Mouse (Mus musculus): ENCODE data around the gene Serpina1e. TPM values are rescaled to one million over a fixed set of nuclear protein-coding genes. Genes with fewer than 3 reads are reported as not detected.
A peak's percentile ranks its signal among the peaks of the same experiment; 100 is the strongest.

Serpina1e gene
- total and polyA plus RNA-seq, 3 experiments = not detected

DNA sequence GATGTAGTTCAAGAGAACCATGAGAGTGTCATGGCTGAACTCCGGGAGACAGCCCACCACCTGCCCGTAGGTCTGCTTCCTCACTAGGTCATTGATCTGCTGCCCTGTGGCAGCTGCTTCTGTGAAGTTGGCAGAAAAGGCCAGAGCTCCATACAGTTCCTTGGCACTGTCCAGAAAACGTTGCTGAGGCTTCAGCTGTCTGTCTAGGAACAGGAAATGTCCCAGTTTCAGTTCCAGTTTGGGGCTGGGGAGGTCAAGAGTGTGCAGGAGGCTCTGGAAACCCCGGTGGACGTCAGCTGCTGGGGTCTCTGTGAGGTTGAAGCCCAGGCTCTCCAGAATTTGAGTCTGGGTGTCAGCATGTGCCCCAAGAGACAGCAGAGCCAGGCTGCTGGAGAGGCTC, 27.1 kb upstream of the Serpina1e start:
- no peak for DNase-seq (ENCODE audit: low read depth, low spot score)
- Histone ChIP-seq H3K79me2 (ENCODE audit: control insufficient read depth, insufficient read depth, low read length, poor library complexity) (no peaks in the 10 kb centered on the region), H3K9ac (ENCODE audit: control insufficient read depth, low read depth, low read length, poor library complexity, severe bottlenecking) (no peak overlapping the region), H3K9me3 (replicated peaks; ENCODE audit: insufficient read depth, low read length) (no peaks in the 10 kb centered on the region), H3K27ac (ENCODE audit: control insufficient read depth, low read depth, low read length) (no peak overlapping the region), H3K27me3 (ENCODE audit: control insufficient read depth in 1 of 2, insufficient read depth in 2 of 2, low read length in 2 of 2) (no peaks in the 10 kb centered on the region), H3K4me1 (ENCODE audit: control insufficient read depth in 1 of 2, insufficient read depth in 2 of 2, low read length in 2 of 2) (no peaks in the 10 kb centered on the region), H3K4me3 (ENCODE audit: control insufficient read depth in 1 of 2, insufficient read depth in 1 of 2, low read depth in 2 of 2, low read length in 2 of 2) (no peak overlapping the region), H3K36me3 (ENCODE audit: control insufficient read depth in 1 of 2, insufficient read depth in 2 of 2, low read length in 2 of 2) (no peaks in the 10 kb centered on the region)
- no peak for TF ChIP-seq USF2 (IDR thresholded peaks at IDR 0.05; ENCODE audit: borderline replicate concordance in 1 of 2, insufficient read depth in 1 of 2, low read depth in 1 of 2, low read length in 2 of 2)
- TF ChIP-seq ZC3H11A (IDR thresholded peaks at IDR 0.05; ENCODE audit: low read depth, low read length) = no peak
- TF ChIP-seq ZKSCAN1 (IDR thresholded peaks at IDR 0.05; ENCODE audit: low read depth, low read length) = no peak
- no peak for TF ChIP-seq MAX (IDR thresholded peaks at IDR 0.05; ENCODE audit: low read length)
- TF ChIP-seq NRF1 (IDR thresholded peaks at IDR 0.05; ENCODE audit: insufficient read depth, low read depth, low read length, poor library complexity, severe bottlenecking) = no peak
- no peak for TF ChIP-seq EP300 (IDR thresholded peaks at IDR 0.05; ENCODE audit: low read depth in 1 of 2, low read length in 2 of 2)
- TF ChIP-seq RAD21 (IDR thresholded peaks at IDR 0.05; ENCODE audit: low read depth, low read length) = no peak
- no peak for TF ChIP-seq ETS1 (IDR thresholded peaks at IDR 0.05; ENCODE audit: low read depth, low read length)
- TF ChIP-seq ZNF384 (IDR thresholded peaks at IDR 0.05; ENCODE audit: low read depth, low read length) = no peak
- no peak for TF ChIP-seq CTCF (IDR thresholded peaks at IDR 0.05 in 2 of 3, conservative IDR thresholded peaks at IDR 0.05 in 1 of 3; ENCODE audit: control insufficient read depth in 1 of 3, insufficient read depth in 1 of 3, low read depth in 2 of 3, low read length in 3 of 3, poor library complexity in 1 of 3, severe bottlenecking in 1 of 3)
- no peak for TF ChIP-seq MAZ (IDR thresholded peaks at IDR 0.05; ENCODE audit: low read depth, low read length)
- TF ChIP-seq USF1 (IDR thresholded peaks at IDR 0.05; ENCODE audit: low read depth, low read length) = no peak

DNA sequence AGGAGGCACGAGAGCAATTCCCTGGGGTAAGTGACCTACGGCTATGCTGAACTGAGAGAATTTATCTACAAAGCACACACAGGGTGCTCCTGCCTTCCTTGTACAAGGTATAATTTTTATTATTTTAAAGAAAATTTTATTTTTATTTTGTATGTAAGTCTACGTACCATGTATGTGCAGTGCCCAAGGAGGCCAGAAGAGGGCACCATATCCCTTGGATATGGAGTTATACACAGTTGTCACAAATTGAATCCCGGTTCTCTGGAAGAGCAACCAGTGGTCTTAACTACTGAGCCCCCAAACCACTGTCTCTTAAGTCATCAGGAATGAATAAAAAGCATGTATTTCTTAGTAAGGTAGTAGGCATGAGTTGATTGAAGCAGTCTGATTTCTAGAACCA, 26.2 kb upstream of the Serpina1e start:
- H3K27me3 ChIP-seq (ENCODE audit: control insufficient read depth in 1 of 2, insufficient read depth in 2 of 2, low read length in 2 of 2) = no peaks in the 10 kb centered on the region
- peak; percentile 28 for DNase-seq (ENCODE audit: low read depth, low spot score)
- no peak for TF ChIP-seq CHD1 (IDR thresholded peaks at IDR 0.05; ENCODE audit: low read depth, low read length)
- peak; percentile 56 for TF ChIP-seq RAD21 (IDR thresholded peaks at IDR 0.05; ENCODE audit: low read depth, low read length)
- TF ChIP-seq SMC3 (IDR thresholded peaks at IDR 0.05; ENCODE audit: low read depth, low read length) = peak; percentile 24; the same call in 1 of the 2 replicates
- TF ChIP-seq CTCF (IDR thresholded peaks at IDR 0.05 in 2 of 3, conservative IDR thresholded peaks at IDR 0.05 in 1 of 3; ENCODE audit: control insufficient read depth in 1 of 3, insufficient read depth in 1 of 3, low read depth in 2 of 3, low read length in 3 of 3, poor library complexity in 1 of 3, severe bottlenecking in 1 of 3) = peak; percentile 19 to 44 (median 27); a peak in 4 of 6 replicates
- H3K27ac ChIP-seq (ENCODE audit: control insufficient read depth, low read depth, low read length) = no peak overlapping the region
- no peak overlapping the region for H3K9ac ChIP-seq (ENCODE audit: control insufficient read depth, low read depth, low read length, poor library complexity, severe bottlenecking)
- no peaks in the 10 kb centered on the region for H3K79me2 ChIP-seq (ENCODE audit: control insufficient read depth, insufficient read depth, low read length, poor library complexity)
- H3K9me3 ChIP-seq (replicated peaks; ENCODE audit: insufficient read depth, low read length) = no peaks in the 10 kb centered on the region
- no peaks in the 10 kb centered on the region for H3K36me3 ChIP-seq (ENCODE audit: control insufficient read depth in 1 of 2, insufficient read depth in 2 of 2, low read length in 2 of 2)
- H3K4me1 ChIP-seq (ENCODE audit: control insufficient read depth in 1 of 2, insufficient read depth in 2 of 2, low read length in 2 of 2) = no peaks in the 10 kb centered on the region
- H3K4me3 ChIP-seq (ENCODE audit: control insufficient read depth in 1 of 2, insufficient read depth in 1 of 2, low read depth in 2 of 2, low read length in 2 of 2) = no peak overlapping the region

All from MEL (cell line).